Mouse (Mus musculus) CH12.LX (cell line): ENCODE data around the gene Ddx55. TPM values are rescaled to one million over a fixed set of nuclear protein-coding genes. Genes with fewer than 3 reads are reported as not detected.
A peak's percentile ranks its signal among the peaks of the same experiment; 100 is the strongest.

ENCODE experiments used
- DNase-seq: peaks from one replicate; pipeline ENCODE4 v3.0.0-alpha.2; 2013; ENCODE audit errors: extremely low read depth
- H3K27ac ChIP-seq: 2 replicates; pipeline ENCODE4 v1.5.1; 2012; ENCODE audit warnings: low read depth, mild to moderate bottlenecking, control low read depth, moderate library complexity; ENCODE audit not compliant: insufficient read depth
- H3K27me3 ChIP-seq: replicated peaks from 2 replicates; pipeline ENCODE3; 2012; ENCODE audit warnings: inconsistent platforms
- H3K36me3 ChIP-seq, 2 experiments: replicated peaks in 1 of 2; 2 replicates each; pipeline versions ENCODE3 to v1.6.1; 2012; ENCODE audit warnings: inconsistent platforms in 1 of 2, low read length in 1 of 2, mild to moderate bottlenecking in 1 of 2, mixed read lengths in 1 of 2, moderate library complexity in 1 of 2; ENCODE audit not compliant: control insufficient read depth in 1 of 2, insufficient read depth in 1 of 2
- H3K4me1 ChIP-seq, 2 experiments: 2 replicates each; pipeline ENCODE4 v1.6.1; 2012; ENCODE audit warnings: inconsistent platforms in 1 of 2, moderate library complexity in 1 of 2; ENCODE audit not compliant: insufficient read depth in 2 of 2, control insufficient read depth in 1 of 2
- H3K4me2 ChIP-seq: 2 replicates; pipeline ENCODE4 v1.6.1; 2012; ENCODE audit warnings: low read depth, mild to moderate bottlenecking, control low read depth; ENCODE audit not compliant: poor library complexity, insufficient read depth, severe bottlenecking
- H3K4me3 ChIP-seq, 3 experiments: fragments of 150-350 bp in 1 of 3; sonication (generic) in 1 of 3; replicated peaks in 1 of 3; 2 replicates each; pipeline versions ENCODE3 to v1.5.1; 2011 to 2012; ENCODE audit warnings: low read depth in 2 of 3, low read length in 2 of 3, mild to moderate bottlenecking in 2 of 3, moderate library complexity in 2 of 3, control low read depth in 1 of 3, improper control_type of control experiment in 1 of 3, inconsistent platforms in 1 of 3, mixed read lengths in 1 of 3; ENCODE audit not compliant: poor library complexity in 1 of 3
- H3K79me2 ChIP-seq: replicated peaks from 2 replicates; pipeline ENCODE4 v1.6.1; 2012; ENCODE audit warnings: mild to moderate bottlenecking, moderate library complexity; ENCODE audit not compliant: control insufficient read depth, poor library complexity, insufficient read depth, severe bottlenecking; ENCODE audit errors: extremely low read depth
- H3K9ac ChIP-seq: 2 replicates; pipeline ENCODE4 v1.6.1; 2012; ENCODE audit warnings: low read depth, mild to moderate bottlenecking, control low read depth, moderate library complexity; ENCODE audit not compliant: insufficient read depth
- H3K9me3 ChIP-seq: replicated peaks from 2 replicates; pipeline ENCODE3; 2012; ENCODE audit warnings: low read length, inconsistent platforms, mixed read lengths
- BHLHE40 ChIP-seq: IDR thresholded peaks from 2 replicates; pipeline ENCODE4 v1.6.1; 2011; ENCODE audit warnings: mild to moderate bottlenecking, low read depth, low read length, improper control_type of control experiment
- CHD1 ChIP-seq: IDR thresholded peaks from 2 replicates; pipeline ENCODE4 v1.6.1; 2012; ENCODE audit warnings: low read depth, low read length, improper control_type of control experiment, inconsistent platforms
- CHD2 ChIP-seq: IDR thresholded peaks from 2 replicates; pipeline ENCODE4 v1.6.1; 2011; ENCODE audit warnings: low read length, improper control_type of control experiment
- CTCF ChIP-seq, 2 experiments: IDR thresholded peaks in 1 of 2; conservative IDR thresholded peaks in 1 of 2; 2 replicates each; pipeline ENCODE4 v1.5.1; 2011 to 2012; ENCODE audit warnings: low read depth in 2 of 2, low read length in 2 of 2, improper control_type of control experiment in 1 of 2, inconsistent platforms in 1 of 2, mild to moderate bottlenecking in 1 of 2, moderate library complexity in 1 of 2
- E2F4 ChIP-seq: IDR thresholded peaks from 2 replicates; pipeline ENCODE4 v1.6.1; 2011; ENCODE audit warnings: low read depth, low read length, improper control_type of control experiment; ENCODE audit not compliant: insufficient replicate concordance
- ELF1 ChIP-seq: IDR thresholded peaks from 2 replicates; pipeline ENCODE4 v1.6.1; 2014; ENCODE audit warnings: low read depth, mild to moderate bottlenecking, inconsistent platforms, low read length, improper control_type of control experiment
- EP300 ChIP-seq: IDR thresholded peaks from 2 replicates; pipeline ENCODE4 v1.6.1; 2011; ENCODE audit warnings: low read length, improper control_type of control experiment
- ETS1 ChIP-seq: conservative IDR thresholded peaks from 2 replicates; pipeline ENCODE4 v1.6.1; 2012; ENCODE audit warnings: low read depth, mild to moderate bottlenecking, inconsistent platforms, low read length, improper control_type of control experiment, moderate library complexity
- GABPA ChIP-seq: IDR thresholded peaks from 2 replicates; pipeline ENCODE4 v1.6.1; 2012; ENCODE audit warnings: low read depth, low read length, improper control_type of control experiment, inconsistent platforms; ENCODE audit not compliant: insufficient replicate concordance
- HCFC1 ChIP-seq: IDR thresholded peaks from 2 replicates; pipeline ENCODE4 v1.6.1; 2012; ENCODE audit warnings: low read depth, mild to moderate bottlenecking, inconsistent platforms, low read length, improper control_type of control experiment
- IRF4 ChIP-seq: IDR thresholded peaks from 2 replicates; pipeline ENCODE4 v1.6.1; 2014; ENCODE audit warnings: low read depth, mild to moderate bottlenecking, inconsistent platforms, low read length, improper control_type of control experiment
- JUN ChIP-seq: IDR thresholded peaks from 2 replicates; pipeline ENCODE4 v1.6.1; 2011; ENCODE audit warnings: low read depth, mild to moderate bottlenecking, low read length, improper control_type of control experiment, moderate library complexity; ENCODE audit not compliant: insufficient read depth
- JUND ChIP-seq: conservative IDR thresholded peaks from 2 replicates; pipeline ENCODE4 v1.6.1; 2011; ENCODE audit warnings: low read depth, low read length, improper control_type of control experiment
- KAT2A ChIP-seq: IDR thresholded peaks from 2 replicates; pipeline ENCODE4 v1.6.1; 2012; ENCODE audit warnings: low read length, improper control_type of control experiment, inconsistent platforms; ENCODE audit not compliant: insufficient replicate concordance
- MAFK ChIP-seq: IDR thresholded peaks from 2 replicates; pipeline ENCODE4 v1.6.1; 2011; ENCODE audit warnings: low read length, improper control_type of control experiment; ENCODE audit not compliant: insufficient replicate concordance
- MAX ChIP-seq: IDR thresholded peaks from 2 replicates; pipeline ENCODE4 v1.6.1; 2011; ENCODE audit warnings: low read length, improper control_type of control experiment
- MAZ ChIP-seq: IDR thresholded peaks from 2 replicates; pipeline ENCODE4 v1.6.1; 2012; ENCODE audit warnings: low read depth, mild to moderate bottlenecking, inconsistent platforms, low read length, improper control_type of control experiment, moderate library complexity
- MEF2A ChIP-seq: IDR thresholded peaks from 2 replicates; pipeline ENCODE4 v1.6.1; 2014; ENCODE audit warnings: low read depth, mild to moderate bottlenecking, inconsistent platforms, low read length, improper control_type of control experiment, borderline replicate concordance
- MXI1 ChIP-seq: IDR thresholded peaks from 2 replicates; pipeline ENCODE4 v1.6.1; 2011; ENCODE audit warnings: mild to moderate bottlenecking, low read depth, low read length, improper control_type of control experiment
- MYC ChIP-seq: IDR thresholded peaks from 2 replicates; pipeline ENCODE4 v1.6.1; 2011; ENCODE audit warnings: low read depth, mild to moderate bottlenecking, improper control_type of control experiment, low read length
- NELFE ChIP-seq: IDR thresholded peaks from 2 replicates; pipeline ENCODE4 v1.6.1; 2011; ENCODE audit warnings: low read depth, low read length, improper control_type of control experiment
- NRF1 ChIP-seq: IDR thresholded peaks from 2 replicates; pipeline ENCODE4 v1.6.1; 2014; ENCODE audit warnings: low read depth, mild to moderate bottlenecking, inconsistent platforms, low read length, improper control_type of control experiment, moderate library complexity
- PAX5 ChIP-seq: IDR thresholded peaks from 2 replicates; pipeline ENCODE4 v1.6.1; 2012; ENCODE audit warnings: low read length, inconsistent platforms, mixed read lengths
- POLR2A ChIP-seq: IDR thresholded peaks from 2 replicates; pipeline ENCODE4 v1.6.1; 2011; ENCODE audit warnings: low read depth, mild to moderate bottlenecking, improper control_type of control experiment, low read length
- POLR2AphosphoS2 ChIP-seq: IDR thresholded peaks from 2 replicates; pipeline ENCODE4 v1.6.1; 2011; ENCODE audit warnings: low read depth, low read length, improper control_type of control experiment
- RAD21 ChIP-seq: IDR thresholded peaks from 2 replicates; pipeline ENCODE4 v1.6.1; 2011; ENCODE audit warnings: low read depth, mild to moderate bottlenecking, low read length, improper control_type of control experiment, moderate library complexity
- RCOR1 ChIP-seq: conservative IDR thresholded peaks from 2 replicates; pipeline ENCODE4 v1.6.1; 2012; ENCODE audit warnings: low read depth, mild to moderate bottlenecking, inconsistent platforms, low read length, improper control_type of control experiment
- SIN3A ChIP-seq: IDR thresholded peaks from 2 replicates; pipeline ENCODE4 v1.6.1; 2012; ENCODE audit warnings: low read length, improper control_type of control experiment, inconsistent platforms
- SMC3 ChIP-seq: IDR thresholded peaks from 2 replicates; pipeline ENCODE4 v1.6.1; 2011; ENCODE audit warnings: low read depth, low read length, improper control_type of control experiment
- TBP ChIP-seq: conservative IDR thresholded peaks from 2 replicates; pipeline ENCODE4 v1.6.1; 2011; ENCODE audit warnings: low read depth, low read length, improper control_type of control experiment
- TCF12 ChIP-seq: IDR thresholded peaks from 2 replicates; pipeline ENCODE4 v1.6.1; 2014; ENCODE audit warnings: low read depth, mild to moderate bottlenecking, inconsistent platforms, low read length, improper control_type of control experiment
- UBTF ChIP-seq: IDR thresholded peaks from 2 replicates; pipeline ENCODE4 v1.6.1; 2012; ENCODE audit warnings: low read depth, mild to moderate bottlenecking, inconsistent platforms, low read length, improper control_type of control experiment, moderate library complexity
- USF1 ChIP-seq: IDR thresholded peaks from 2 replicates; pipeline ENCODE4 v1.6.1; 2014; ENCODE audit warnings: low read depth, mild to moderate bottlenecking, inconsistent platforms, low read length, improper control_type of control experiment
- USF2 ChIP-seq: conservative IDR thresholded peaks from 2 replicates; pipeline ENCODE4 v1.6.1; 2011; ENCODE audit warnings: low read depth, low read length, improper control_type of control experiment
- ZC3H11A ChIP-seq: IDR thresholded peaks from 2 replicates; pipeline ENCODE4 v1.6.1; 2012; ENCODE audit warnings: low read depth, mild to moderate bottlenecking, inconsistent platforms, low read length, improper control_type of control experiment
- ZKSCAN1 ChIP-seq: IDR thresholded peaks from 2 replicates; pipeline ENCODE4 v1.6.1; 2012; ENCODE audit warnings: low read depth, inconsistent platforms, low read length, improper control_type of control experiment, borderline replicate concordance
- ZMIZ1 ChIP-seq: IDR thresholded peaks from 2 replicates; pipeline ENCODE4 v1.6.1; 2012; ENCODE audit warnings: low read depth, mild to moderate bottlenecking, inconsistent platforms, low read length, improper control_type of control experiment
- ZNF384 ChIP-seq: IDR thresholded peaks from 2 replicates; pipeline ENCODE4 v1.6.1; 2012; ENCODE audit warnings: low read depth, low read length, improper control_type of control experiment, inconsistent platforms
- dilution Hi-C: fragments of 300-500 bp; cut with MboI; formaldehyde crosslinking; loops from 2 replicates; pipeline ENCODE4 v1.14.3; 2020; ENCODE audit warnings: low sequenced_read_pairs; ENCODE audit not compliant: extremely low pct_unique_long_range_greater_than_20kb, extremely low pct_ligation_motif_present
- in situ Hi-C: fragments of 300-500 bp; cut with MboI; formaldehyde crosslinking; loops from 3 replicates; pipeline ENCODE4 v1.14.3; 2019; ENCODE audit warnings: low sequenced_read_pairs, low pct_ligation_motif_present, low pct_unique_long_range_greater_than_20kb, mixed read lengths
- polyA plus RNA-seq: library from polyadenylated mRNA; unstranded; fragments of >175 nt; gene quantifications from 2 replicates; pipeline ENCODE4 v1.2.1, GENCODE M21; 2012; ENCODE audit warnings: low read depth; ENCODE audit not compliant: insufficient read length
- total RNA-seq, 2 experiments: library from RNA; depleted of rRNA; stranded (reverse); fragments of 300-350 nt in 1 of 2; fragments of >200 nt in 1 of 2; gene quantifications; 2 replicates each; pipeline ENCODE4 v1.2.3; 2012 to 2014

Ddx55 gene
- total RNA-seq (2012; rRNA removed) (18.2 and 20.2 TPM in 2 replicates), total RNA-seq (2014; rRNA removed) (15.1 and 15.7 TPM in 2 replicates), polyA plus RNA-seq (25.8 and 25.9 TPM in 2 replicates)

DNA sequence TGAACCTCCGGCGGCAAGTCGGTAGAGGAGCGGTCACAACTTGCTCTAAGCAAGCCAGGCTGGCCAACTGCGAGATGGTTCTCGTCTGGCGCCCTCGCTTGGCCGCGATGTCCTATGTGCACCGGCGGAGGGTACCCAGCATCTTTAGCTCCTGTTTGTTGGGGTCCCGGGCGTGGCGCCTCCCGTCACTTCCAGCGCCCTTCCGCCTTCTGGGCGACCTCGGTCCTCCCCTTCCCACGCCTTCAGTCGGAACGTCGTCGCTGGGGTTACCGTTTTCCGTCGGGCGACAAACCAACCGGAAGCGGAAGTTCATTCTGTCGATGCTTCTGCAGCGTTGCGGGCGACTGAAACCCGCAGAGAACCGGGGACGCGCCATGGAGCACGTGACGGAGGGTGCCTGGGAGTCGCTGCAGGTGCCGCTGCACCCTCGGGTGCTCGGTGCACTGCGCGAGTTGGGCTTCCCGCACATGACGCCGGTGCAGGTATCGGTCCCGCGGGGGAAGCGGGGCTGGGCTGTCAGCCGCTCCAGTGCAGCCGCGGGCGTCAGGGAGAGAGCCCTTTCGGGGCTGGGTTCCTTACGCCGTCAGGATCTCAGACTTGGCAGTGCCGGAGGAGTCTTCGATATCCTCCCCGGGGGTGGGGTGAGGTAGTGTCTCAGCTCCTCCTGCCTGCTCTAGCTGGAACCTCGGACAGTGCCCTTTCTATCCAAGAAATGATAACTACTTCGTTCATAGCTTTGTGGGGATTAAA lies at the start of gene Ddx55:
Gene Ddx55, plus strand, starts transcription at position 307 of the 750 bp plus-strand sequence.
- DNase-seq, result peak; percentile 97
- peaks cover 0 to 10% of the 10 kb centered on the region in 2 experiments; a peak in 2 of 4 replicates for H3K4me1 ChIP-seq
- H3K27me3 ChIP-seq, result no peaks in the 10 kb centered on the region
- H3K4me2 ChIP-seq, result peak within 1 kb of the TSS; percentile 97
- peak in 1 of 2 experiments; percentile 64; a peak in 2 of 4 replicates for TF ChIP-seq CTCF (conservative IDR thresholded peaks at IDR 0.05 in 1 of 2, IDR thresholded peaks at IDR 0.05 in 1 of 2; ENCODE audit: low read depth in 2 of 2, low read length in 2 of 2)
- peak; percentile 69 for TF ChIP-seq CHD2
- peak; percentile 27 for TF ChIP-seq RAD21
- TF ChIP-seq NELFE, result no peak; the same call in none of the 2 replicates
- TF ChIP-seq SIN3A, result peak; percentile 97
- no peak for TF ChIP-seq JUND
- no peak for TF ChIP-seq E2F4
- TF ChIP-seq HCFC1, result peak; percentile 94
- TF ChIP-seq TCF12, result peak; percentile 97
- TF ChIP-seq EP300, result no peak
- no peak for TF ChIP-seq ZNF384
- peak; percentile 98 for TF ChIP-seq BHLHE40
- TF ChIP-seq ELF1, result peak; percentile 97
- peak; percentile 65 for TF ChIP-seq ETS1
- no peak for TF ChIP-seq CHD1
- TF ChIP-seq MYC, result peak; percentile 93; the same call in 1 of the 2 replicates
- TF ChIP-seq MEF2A, result peak; percentile 84
- TF ChIP-seq USF2, result peak; percentile 31; the same call in 1 of the 2 replicates
- TF ChIP-seq ZKSCAN1, result no peak
- TF ChIP-seq KAT2A, result peak; percentile 88; the same call in 1 of the 2 replicates
- TF ChIP-seq POLR2AphosphoS2, result no peak; the same call in 1 of the 2 replicates
- peak; percentile 97 for TF ChIP-seq MXI1
- peak; percentile 44; the same call in 1 of the 2 replicates for TF ChIP-seq NRF1
- TF ChIP-seq USF1, result peak; percentile 77
- TF ChIP-seq UBTF, result peak; percentile 84; the same call in 1 of the 2 replicates
- no peak for TF ChIP-seq MAFK
- TF ChIP-seq POLR2A, result peak; percentile 81
- TF ChIP-seq MAX, result peak; percentile 93
- peak; percentile 40 for TF ChIP-seq SMC3
- no peak for TF ChIP-seq PAX5
- no peak for TF ChIP-seq ZC3H11A
- peak; percentile 84 for TF ChIP-seq IRF4
- TF ChIP-seq ZMIZ1, result peak; percentile 87
- TF ChIP-seq TBP, result peak; percentile 88
- TF ChIP-seq RCOR1, result peak; percentile 75; the same call in 1 of the 2 replicates
- no peak; the same call in 1 of the 2 replicates for TF ChIP-seq MAZ
- peak; percentile 24; the same call in 1 of the 2 replicates for TF ChIP-seq GABPA
- TF ChIP-seq JUN, result no peak
- H3K4me3 ChIP-seq, result peak within 1 kb of the TSS; percentile 64 to 83 (median 79)
- peaks cover 14% of the 10 kb centered on the region for H3K79me2 ChIP-seq
- H3K9me3 ChIP-seq, result no peaks in the 10 kb centered on the region
- in situ Hi-C loops (loop anchor here (10.0 kb wide), 1 partner anchor 198 kb away; no protein-coding TSS in a partner anchor), dilution Hi-C loops (no loop called here)
- H3K9ac ChIP-seq, result peak within 1 kb of the TSS; percentile 91
- H3K36me3 ChIP-seq, result peaks cover 36 to 54% of the 10 kb centered on the region in 2 experiments
- peak within 1 kb of the TSS; percentile 68 for H3K27ac ChIP-seq
